Mouse (Mus musculus) stomach, embryonic 16.5 days (tissue): ENCODE measurements around the gene Mien1. TPM values are rescaled to one million over a fixed set of nuclear protein-coding genes. Genes with fewer than 3 reads are reported as not detected.
A peak's percentile ranks its signal among the peaks of the same experiment; 100 is the strongest.

Experiments
- ATAC-seq: fragments of 200-750 bp; cut with Nextera tagmentation; 2 replicates; pipeline ENCODE4 v1.8.0; 2017; ENCODE audit warnings: moderate number of reproducible peaks, moderate TSS enrichment; ENCODE audit not compliant: insufficient read depth, low FRiP score
- H3K27ac ChIP-seq: fragments of 300-500 bp; sonication (generic); 2 replicates; pipeline ENCODE4 v1.5.1; 2014; ENCODE audit warnings: low read length
- H3K27me3 ChIP-seq: fragments of 300-500 bp; sonication (generic); 2 replicates; pipeline ENCODE4 v1.6.1; 2014; ENCODE audit warnings: low read length, control low read depth, mixed read lengths; ENCODE audit not compliant: control insufficient read depth, insufficient read depth
- H3K36me3 ChIP-seq: fragments of 300-500 bp; sonication (generic); 2 replicates; pipeline ENCODE4 v1.6.1; 2014; ENCODE audit warnings: low read length; ENCODE audit not compliant: control insufficient read depth, insufficient read depth
- H3K4me1 ChIP-seq: fragments of 300-500 bp; sonication (generic); 2 replicates; pipeline ENCODE4 v1.6.1; 2014; ENCODE audit warnings: low read length, control low read depth, mixed read lengths; ENCODE audit not compliant: control insufficient read depth, insufficient read depth
- H3K4me2 ChIP-seq: fragments of 300-500 bp; sonication (generic); 2 replicates; pipeline ENCODE4 v1.6.1; 2014; ENCODE audit warnings: low read depth, low read length, mixed read lengths
- H3K4me3 ChIP-seq: fragments of 300-500 bp; sonication (generic); replicated peaks from 2 replicates; pipeline ENCODE4 v1.5.1; 2014; ENCODE audit warnings: mild to moderate bottlenecking, low read length
- H3K9ac ChIP-seq: fragments of 300-500 bp; sonication (generic); 2 replicates; pipeline ENCODE4 v1.6.1; 2014; ENCODE audit warnings: low read length
- H3K9me3 ChIP-seq: fragments of 300-500 bp; sonication (generic); replicated peaks from 2 replicates; pipeline ENCODE4 v1.6.1; 2016; ENCODE audit warnings: low read length, control low read depth; ENCODE audit not compliant: control insufficient read depth
- WGBS: fragments of 180-500 bp; shearing (Covaris S2); extraction: QIAGEN DNeasy Blood & Tissue Kit; methylation state at CpG from one replicate; pipeline ENCODE4 v1.1.7; 2014; 5-methylcytosine and 5-hydroxymethylcytosine counted together
- polyA plus RNA-seq: library from polyadenylated mRNA; unstranded; fragments of >200 nt; fragmentation: Nextera tagmentation; extraction: Ambion mirVana; gene quantifications from 2 replicates; pipeline ENCODE4 v1.2.1, GENCODE M21; 2015

Gene Mien1
- polyA plus RNA-seq, 1 experiment from 2014 or later = 157 TPM

DNA sequence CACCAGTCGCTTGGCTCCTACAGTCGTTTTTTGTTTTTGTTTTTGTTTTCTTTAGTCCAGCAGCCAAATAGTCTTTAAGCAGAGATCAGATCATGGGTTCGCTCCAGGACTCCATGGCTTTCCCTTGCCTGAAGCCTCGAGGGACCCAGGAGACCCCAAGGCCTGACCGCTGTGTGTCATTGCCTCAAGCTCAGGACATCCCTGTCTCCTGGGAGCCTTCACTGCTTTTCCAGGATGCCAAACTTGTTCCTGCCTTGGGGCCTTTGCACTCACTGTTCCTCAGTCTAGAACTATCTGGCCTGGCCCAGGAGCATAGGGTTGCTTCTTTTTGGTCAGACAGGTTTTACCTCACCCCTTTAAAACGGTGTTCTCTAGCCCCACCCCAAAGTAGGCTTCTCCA is 32.2 kb downstream of the Mien1 start:
- Histone ChIP-seq H3K4me2 (no peak overlapping the region), H3K4me1 (peaks cover 16% of the 10 kb centered on the region), H3K9ac (no peak overlapping the region), H3K36me3 (no peaks in the 10 kb centered on the region), H3K27me3 (no peaks in the 10 kb centered on the region), H3K4me3 (no peak overlapping the region), H3K9me3 (no peaks in the 10 kb centered on the region), H3K27ac (no peak overlapping the region)
- 75% methylated on average over 6 of the region's 6 CpGs for WGBS
- ATAC-seq = no peak

- Histone ChIP-seq H3K4me1 (peaks cover 13% of the 10 kb centered on the region), H3K4me3 (peak overlapping the region; percentile 72), H3K9me3 (no peaks in the 10 kb centered on the region), H3K27ac (peak overlapping the region; percentile 97), H3K4me2 (peak overlapping the region; percentile 53), H3K9ac (peak overlapping the region; percentile 86), H3K27me3 (no peaks in the 10 kb centered on the region), H3K36me3 (no peaks in the 10 kb centered on the region)
- no peak for ATAC-seq
- WGBS = 55% methylated on average over 3 of the region's 3 CpGs
Observed at GRCm38 (mm10) chr11:98400816-98401215, 38.0 kb downstream of the Mien1 start.

- Histone ChIP-seq H3K4me2 (peak within 1 kb of the TSS; percentile 53), H3K9ac (peak within 1 kb of the TSS; percentile 86), H3K4me1 (peaks cover 13% of the 10 kb centered on the region), H3K9me3 (no peaks in the 10 kb centered on the region), H3K27ac (peak within 1 kb of the TSS; percentile 97), H3K36me3 (no peaks in the 10 kb centered on the region), H3K27me3 (no peaks in the 10 kb centered on the region), H3K4me3 (peak within 1 kb of the TSS; percentile 72)
- WGBS = under 1% methylated on average over 40 of the region's 40 CpGs
- ATAC-seq = peak; percentile 87
Observed at GRCm38 (mm10) chr11:98400161-98400726, 38.5 kb downstream of the Mien1 start, which contains the start of gene Pgap3. Gene Pgap3 (minus strand): TSS chr11:98400490.

- no peak overlapping the region for H3K4me2 ChIP-seq
- no peaks in the 10 kb centered on the region for H3K9me3 ChIP-seq
- H3K4me3 ChIP-seq = no peak overlapping the region
- H3K27me3 ChIP-seq = no peaks in the 10 kb centered on the region
- H3K36me3 ChIP-seq = no peaks in the 10 kb centered on the region
- peaks cover 33% of the 10 kb centered on the region for H3K4me1 ChIP-seq
- ATAC-seq = no peak
- no peak overlapping the region for H3K9ac ChIP-seq
- 93% methylated on average over 7 of the region's 7 CpGs for WGBS
- no peak overlapping the region for H3K27ac ChIP-seq
Observed at GRCm38 (mm10) chr11:98397946-98398345, 40.8 kb downstream of the Mien1 start.

GRCm38 (mm10) chr11:98395041-98395440 is 43.8 kb downstream of the Mien1 start:
- Histone ChIP-seq H3K9me3 (no peaks in the 10 kb centered on the region), H3K4me2 (no peak overlapping the region), H3K4me1 (peaks cover 42% of the 10 kb centered on the region), H3K27me3 (no peaks in the 10 kb centered on the region; the same call in 1 of the 2 replicates), H3K36me3 (no peaks in the 10 kb centered on the region), H3K27ac (peak overlapping the region; percentile 93), H3K9ac (peak overlapping the region; percentile 7; the same call in 1 of the 2 replicates), H3K4me3 (no peak overlapping the region)
- 39% methylated on average over 4 of the region's 4 CpGs for WGBS
- ATAC-seq = peak; percentile 81

DNA sequence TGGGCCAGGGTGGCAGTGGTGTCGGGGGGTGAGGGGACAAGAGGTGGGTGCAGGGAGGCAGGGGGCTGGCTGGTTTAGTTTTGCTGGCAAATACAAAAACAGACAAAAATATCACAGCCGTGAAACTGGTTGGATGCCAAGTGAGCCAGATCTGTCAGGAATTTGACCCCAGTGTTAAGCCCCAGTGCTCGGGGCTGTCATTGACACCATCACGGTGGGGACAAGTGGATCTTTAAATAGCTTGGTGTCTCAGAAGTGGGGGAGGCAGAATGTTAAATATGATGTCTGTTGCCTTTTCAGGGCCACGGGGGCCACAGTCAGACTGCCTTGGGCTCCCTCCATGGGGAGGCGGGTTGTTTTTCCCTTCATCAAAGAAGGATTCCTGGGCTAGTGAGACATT is 44.5 kb downstream of the Mien1 start:
- no peak for ATAC-seq
- H3K9ac ChIP-seq = 0 out of 2 replicates have a peak overlapping the region, but pooled peaks have one; percentile 48
- 33% methylated on average over 6 of the region's 6 CpGs for WGBS

DNA sequence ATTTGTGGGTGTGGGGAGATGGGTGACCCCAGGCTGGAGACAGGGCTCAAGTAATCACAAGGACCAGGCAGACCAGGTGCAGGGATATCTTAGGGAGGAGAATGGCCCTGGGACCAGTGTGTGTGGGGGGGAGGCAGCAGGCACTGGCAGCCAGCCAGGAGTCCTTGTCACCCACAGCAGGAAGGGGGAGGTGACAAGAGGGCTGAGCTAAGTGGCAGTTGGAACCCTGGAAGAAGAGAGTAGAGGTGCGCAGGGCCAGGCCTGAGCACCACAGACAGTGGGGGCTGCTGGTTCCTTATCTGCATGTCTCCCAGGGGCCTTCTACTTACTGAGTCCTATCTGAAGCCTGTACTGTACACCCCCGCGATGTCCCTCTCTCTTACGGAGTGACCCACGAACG is 45.5 kb downstream of the Mien1 start:
- Histone ChIP-seq H3K9ac (peak overlapping the region; percentile 48), H3K9me3 (no peaks in the 10 kb centered on the region), H3K4me3 (no peak overlapping the region), H3K4me1 (peaks cover 36% of the 10 kb centered on the region), H3K36me3 (no peaks in the 10 kb centered on the region), H3K27ac (peak overlapping the region; percentile 93), H3K4me2 (no peak overlapping the region), H3K27me3 (peaks cover 4% of the 10 kb centered on the region; the same call in 1 of the 2 replicates)
- peak; percentile 72; the same call in 1 of the 2 replicates for ATAC-seq
- WGBS = 60% methylated on average over 6 of the region's 6 CpGs

More for the DNA sequence above, 44.5 kb downstream of the Mien1 start:
- H3K27me3 ChIP-seq = no peaks in the 10 kb centered on the region; the same call in 1 of the 2 replicates
- no peak overlapping the region for H3K4me3 ChIP-seq
- H3K9me3 ChIP-seq = no peaks in the 10 kb centered on the region
- peak overlapping the region; percentile 93 for H3K27ac ChIP-seq
- peaks cover 36% of the 10 kb centered on the region for H3K4me1 ChIP-seq
- no peaks in the 10 kb centered on the region for H3K36me3 ChIP-seq
- no peak overlapping the region for H3K4me2 ChIP-seq

- Histone ChIP-seq H3K9ac (peak overlapping the region; percentile 54; the same call in 1 of the 2 replicates), H3K4me3 (no peak overlapping the region), H3K27ac (peak overlapping the region; percentile 93), H3K27me3 (peaks cover 6% of the 10 kb centered on the region; the same call in 1 of the 2 replicates), H3K36me3 (no peaks in the 10 kb centered on the region), H3K4me2 (peak overlapping the region; percentile 27; the same call in 1 of the 2 replicates), H3K9me3 (no peaks in the 10 kb centered on the region), H3K4me1 (peaks cover 36% of the 10 kb centered on the region)
- ATAC-seq = peak; percentile 26; the same call in 1 of the 2 replicates
- 42% methylated on average over 4 of the region's 4 CpGs for WGBS
Observed at GRCm38 (mm10) chr11:98392645-98393044, 46.1 kb downstream of the Mien1 start.

- ATAC-seq = peak; percentile 21; the same call in 1 of the 2 replicates
- H3K36me3 ChIP-seq = no peaks in the 10 kb centered on the region
- no peaks in the 10 kb centered on the region for H3K9me3 ChIP-seq
- H3K4me3 ChIP-seq = no peak overlapping the region
- peaks cover 12% of the 10 kb centered on the region; the same call in 1 of the 2 replicates for H3K27me3 ChIP-seq
- peak overlapping the region; percentile 27; the same call in 1 of the 2 replicates for H3K4me2 ChIP-seq
- H3K27ac ChIP-seq = peak overlapping the region; percentile 93
- H3K4me1 ChIP-seq = peaks cover 36% of the 10 kb centered on the region
- WGBS = 10% methylated on average over 6 of the region's 8 CpGs
- H3K9ac ChIP-seq = peak overlapping the region; percentile 39; the same call in 1 of the 2 replicates
Observed at GRCm38 (mm10) chr11:98392034-98392433, 46.8 kb downstream of the Mien1 start.
